Mouse (Mus musculus) embryonic fibroblast, embryonic 13.5 days (primary cell): ENCODE measurements around the gene Slc7a11.

ENCODE experiments used
- CTCF ChIP-seq: IDR thresholded peaks from 2 replicates; pipeline ENCODE4 v1.5.1; 2011; ENCODE audit warnings: mild to moderate bottlenecking, control low read depth, low read length, moderate library complexity, borderline replicate concordance; ENCODE audit not compliant: insufficient read depth
- POLR2A ChIP-seq: IDR thresholded peaks from 2 replicates; pipeline ENCODE4 v1.6.1; 2011; ENCODE audit warnings: low read depth, mild to moderate bottlenecking, control low read depth, low read length, moderate library complexity

- TF ChIP-seq POLR2A (no peak), CTCF (no peak)
Observed at GRCm38 (mm10) chr3:50033325-50033724, 410.1 kb downstream of the Slc7a11 start.
